ENCODE assay signal across 9 mouse cellular contexts in genomic region chr11:117323976-117324574, GRCm38 (mm10).
DNase-seq lines count a peak whose midpoint lies in the region; ATAC-seq and TF ChIP-seq lines count a peak whose summit lies in the region.
"Had no signal": no experiment of that assay in that cellular context is flagged by ENCODE, and none has a peak within 500 bp of the region (broad histone marks: within the 10 kb centered on the region; RNA-seq: fewer than 3 reads in every experiment).

No protein-coding gene starts in this region.

- no peak for TF ChIP-seq POLR2A in small intestine, adult 2 months (IDR thresholded peaks at IDR 0.05; ENCODE audit: low read depth, low read length)

- H3K9me3 ChIP-seq in heart, embryonic 13.5 days = no peaks in the 10 kb centered on the region
- H3K9me3 ChIP-seq in neural tube, embryonic 13.5 days = no peaks in the 10 kb centered on the region
- H3K9me3 ChIP-seq in embryonic facial prominence, embryonic 13.5 days = no peaks in the 10 kb centered on the region

- H3K27me3 ChIP-seq in heart, embryonic 13.5 days (replicated peaks) = no peaks in the 10 kb centered on the region
- H3K27me3 ChIP-seq in neural tube, embryonic 13.5 days = no peaks in the 10 kb centered on the region
- no peaks in the 10 kb centered on the region for H3K27me3 ChIP-seq in embryonic facial prominence, embryonic 13.5 days
- H3K27me3 ChIP-seq in small intestine, adult 2 months (ENCODE audit: control insufficient read depth, insufficient read depth, low read length) = no peaks in the 10 kb centered on the region

- H3K36me3 ChIP-seq in heart, embryonic 13.5 days = no peaks in the 10 kb centered on the region
- H3K36me3 ChIP-seq in neural tube, embryonic 13.5 days = no peaks in the 10 kb centered on the region
- H3K36me3 ChIP-seq in embryonic facial prominence, embryonic 13.5 days = no peaks in the 10 kb centered on the region
- H3K36me3 ChIP-seq in small intestine, adult 2 months (ENCODE audit: control insufficient read depth, insufficient read depth, low read length) = no peaks in the 10 kb centered on the region

- ATAC-seq in heart, embryonic 13.5 days (ENCODE audit: extremely low read depth, insufficient number of reproducible peaks, low FRiP score, low TSS enrichment) = no peak
- ATAC-seq in neural tube, embryonic 13.5 days (ENCODE audit: low read depth) = no peak
- ATAC-seq in embryonic facial prominence, embryonic 13.5 days (ENCODE audit: insufficient number of reproducible peaks, insufficient read depth, low FRiP score, low TSS enrichment, low read depth) = no peak

- 0 out of 2 replicates have a peak overlapping the region, but pooled peaks have one; percentile 21 for H3K9ac ChIP-seq in heart, embryonic 13.5 days
- no peak overlapping the region for H3K9ac ChIP-seq in neural tube, embryonic 13.5 days
- 0 out of 2 replicates have a peak overlapping the region, but pooled peaks have one; percentile 2 for H3K9ac ChIP-seq in embryonic facial prominence, embryonic 13.5 days

- no peak for DNase-seq in heart, postnatal 10 days
- no peak for DNase-seq in neural tube, embryonic 10.5 days (ENCODE audit: extremely low spot score, low spot score)
- DNase-seq in cerebellum, adult 9-10 months = no peak
- no peak for DNase-seq in right cerebral cortex, adult 2 months (ENCODE audit: low spot score in 2 of 2)
- DNase-seq: embryo, embryonic 11 days had no signal

- intact Hi-C loops in heart, postnatal 10 days (cut with DNase I) = no loop called here

- no peak overlapping the region for H3K27ac ChIP-seq in heart, embryonic 13.5 days (replicated peaks)
- peak overlapping the region; percentile 25 for H3K27ac ChIP-seq in neural tube, embryonic 13.5 days (replicated peaks)
- peak overlapping the region; percentile 81 for H3K27ac ChIP-seq in embryonic facial prominence, embryonic 13.5 days
- H3K27ac ChIP-seq in small intestine, adult 2 months (ENCODE audit: insufficient read depth, low read depth, low read length) = peak overlapping the region; percentile 78; the same call in 1 of the 2 replicates

- no peak overlapping the region for H3K4me2 ChIP-seq in heart, embryonic 13.5 days
- H3K4me2 ChIP-seq in neural tube, embryonic 13.5 days = no peak overlapping the region
- peak overlapping the region; percentile 18 for H3K4me2 ChIP-seq in embryonic facial prominence, embryonic 13.5 days

- no peak overlapping the region for H3K4me3 ChIP-seq in heart, embryonic 13.5 days
- H3K4me3 ChIP-seq in neural tube, embryonic 13.5 days = no peak overlapping the region
- H3K4me3 ChIP-seq in embryonic facial prominence, embryonic 13.5 days = no peak overlapping the region
- H3K4me3 ChIP-seq in small intestine, adult 2 months (ENCODE audit: low read depth, low read length) = no peak overlapping the region

- 68% methylated on average over 12 of the region's 12 CpGs for WGBS in heart, embryonic 13.5 days
- WGBS in neural tube, embryonic 13.5 days = 63% methylated on average over 12 of the region's 12 CpGs
- 35% methylated on average over 12 of the region's 12 CpGs for WGBS in embryonic facial prominence, embryonic 13.5 days
- 58% methylated on average over 12 of the region's 12 CpGs for WGBS in small intestine, adult 2 months

- peaks cover 84% of the 10 kb centered on the region for H3K4me1 ChIP-seq in heart, embryonic 13.5 days
- H3K4me1 ChIP-seq in neural tube, embryonic 13.5 days (replicated peaks) = peaks cover 58% of the 10 kb centered on the region
- peaks cover 93% of the 10 kb centered on the region for H3K4me1 ChIP-seq in embryonic facial prominence, embryonic 13.5 days
- peaks cover 63% of the 10 kb centered on the region for H3K4me1 ChIP-seq in small intestine, adult 2 months (ENCODE audit: control insufficient read depth, insufficient read depth, insufficient read length, low read length)

- no peak for TF ChIP-seq CTCF in small intestine, adult 2 months (IDR thresholded peaks at IDR 0.05; ENCODE audit: extremely low read depth, insufficient read length, insufficient replicate concordance, low read depth, low read length)
